Mouse (Mus musculus) liver, postnatal 0 days (tissue): ENCODE data around the gene Gm10277.

ENCODE experiments used
- CTCF ChIP-seq: sonication (generic); IDR thresholded peaks from 2 replicates; pipeline ENCODE4 v1.5.1; 2016; ENCODE audit warnings: antibody characterized with exemption, low read depth
- EP300 ChIP-seq: IDR thresholded peaks from 2 replicates; pipeline ENCODE4 v1.6.1; 2016; ENCODE audit warnings: antibody characterized with exemption, low read depth, mild to moderate bottlenecking

- TF ChIP-seq CTCF (no peak), EP300 (no peak)
Measured at GRCm38 (mm10) chr11:77810018-77810417, 22.5 kb upstream of the Gm10277 start.
